Mouse (Mus musculus) myocyte (in vitro differentiated cells): ENCODE data around the gene 1700018G05Rik. TPM values are rescaled to one million over a fixed set of nuclear protein-coding genes. Genes with fewer than 3 reads are reported as not detected.
"Not testable (repeated sequence)": the region's sequence is repeated elsewhere in the genome, so short reads cannot be mapped to it uniquely, and the experiment has no call there.

ENCODE experiments used
- H3K27me3 ChIP-seq: one replicate; pipeline ENCODE4 v1.6.1; 2011; ENCODE audit not compliant: control insufficient read depth, insufficient read depth, insufficient read length
- H3K36me3 ChIP-seq: one replicate; pipeline ENCODE4 v1.6.1; 2011; ENCODE audit not compliant: control insufficient read depth, insufficient read depth
- H3K4me2 ChIP-seq: one replicate; pipeline ENCODE4 v1.6.1; 2011; ENCODE audit warnings: low read depth, control low read depth
- H3K4me3 ChIP-seq: one replicate; pipeline ENCODE4 v1.5.1; 2011; ENCODE audit warnings: mild to moderate bottlenecking, control low read depth, moderate library complexity
- H3K79me2 ChIP-seq: one replicate; pipeline ENCODE4 v1.6.1; 2011; ENCODE audit not compliant: control insufficient read depth, insufficient read depth
- H3ac ChIP-seq: one replicate; pipeline ENCODE4 v1.6.1; 2011; ENCODE audit not compliant: control insufficient read depth, insufficient read length
- CEBPB ChIP-seq: IDR thresholded peaks from 2 replicates; pipeline ENCODE4 v1.6.1; 2011; ENCODE audit warnings: mild to moderate bottlenecking, moderate library complexity; ENCODE audit not compliant: poor library complexity, insufficient read depth, severe bottlenecking
- E2F4 ChIP-seq: IDR thresholded peaks from one replicate; pipeline ENCODE4 v1.6.1; 2011; ENCODE audit warnings: mild to moderate bottlenecking, control low read depth, moderate library complexity; ENCODE audit not compliant: insufficient read depth
- MAX ChIP-seq: IDR thresholded peaks from one replicate; pipeline ENCODE4 v1.6.1; 2011; ENCODE audit warnings: low read depth, mild to moderate bottlenecking, control low read depth
- MYOD1 ChIP-seq, 3 experiments: IDR thresholded peaks; one replicate each; pipeline ENCODE4 v1.6.1; 2011; ENCODE audit warnings: control low read depth in 2 of 3, low read depth in 2 of 3, mild to moderate bottlenecking in 2 of 3, moderate library complexity in 1 of 3; ENCODE audit not compliant: insufficient read length in 2 of 3, control insufficient read depth in 1 of 3
- MYOG ChIP-seq, 3 experiments: IDR thresholded peaks; one replicate each; pipeline ENCODE4 v1.6.1; 2011; ENCODE audit warnings: control low read depth in 2 of 3, low read depth in 2 of 3, mild to moderate bottlenecking in 2 of 3; ENCODE audit not compliant: insufficient read length in 2 of 3, control insufficient read depth in 1 of 3, insufficient read depth in 1 of 3
- POLR2A ChIP-seq: IDR thresholded peaks from one replicate; pipeline ENCODE4 v1.6.1; 2011; ENCODE audit warnings: low read depth, mild to moderate bottlenecking, control low read depth, moderate library complexity; ENCODE audit not compliant: insufficient read length
- POLR2AphosphoS2 ChIP-seq: IDR thresholded peaks from one replicate; pipeline ENCODE4 v1.6.1; 2011; ENCODE audit warnings: low read depth, control low read depth; ENCODE audit not compliant: insufficient read length
- REST ChIP-seq: IDR thresholded peaks from one replicate; pipeline ENCODE4 v1.6.1; 2011; ENCODE audit warnings: mild to moderate bottlenecking, control low read depth, moderate library complexity; ENCODE audit not compliant: insufficient read depth, insufficient read length
- SRF ChIP-seq: IDR thresholded peaks from one replicate; pipeline ENCODE4 v1.6.1; 2011; ENCODE audit warnings: low read depth; ENCODE audit not compliant: control insufficient read depth, insufficient read length
- TCF12 ChIP-seq: IDR thresholded peaks from one replicate; pipeline ENCODE4 v1.6.1; 2011; ENCODE audit warnings: mild to moderate bottlenecking, control low read depth; ENCODE audit not compliant: poor library complexity, insufficient read depth, severe bottlenecking
- TCF3 ChIP-seq: IDR thresholded peaks from one replicate; pipeline ENCODE4 v1.6.1; 2011; ENCODE audit warnings: low read depth, control low read depth; ENCODE audit not compliant: insufficient read length
- USF1 ChIP-seq: IDR thresholded peaks from one replicate; pipeline ENCODE4 v1.6.1; 2011; ENCODE audit warnings: low read depth, mild to moderate bottlenecking, control low read depth, moderate library complexity
- polyA plus RNA-seq: library from polyadenylated mRNA; unstranded; fragments of >200 nt; fragmentation: generic; extraction: Trizol; gene quantifications from one replicate; pipeline ENCODE4 v1.2.1, GENCODE M21; 2012; ENCODE audit warnings: missing spikeins

Gene 1700018G05Rik
- polyA plus RNA-seq, 1 experiment: not detected

- Histone ChIP-seq H3K4me2 (no peak overlapping the region), H3K4me3 (no peak overlapping the region), H3K27me3 (peaks cover 12% of the 10 kb centered on the region), H3K36me3 (no peaks in the 10 kb centered on the region), H3ac (no peak overlapping the region), H3K79me2 (no peaks in the 10 kb centered on the region)
- TF ChIP-seq USF1 (no peak), POLR2AphosphoS2 (no peak), MYOD1 (IDR thresholded peaks at IDR 0.05; ENCODE audit: control insufficient read depth in 1 of 3, insufficient read length in 2 of 3, low read depth in 2 of 3) (no peak), MYOG (IDR thresholded peaks at IDR 0.05; ENCODE audit: control insufficient read depth in 1 of 3, insufficient read depth in 1 of 3, insufficient read length in 2 of 3, low read depth in 2 of 3) (no peak), CEBPB (no peak)
Measured at GRCm38 (mm10) chrX:102934395-102934764, 6.2 kb downstream of the 1700018G05Rik start.

DNA sequence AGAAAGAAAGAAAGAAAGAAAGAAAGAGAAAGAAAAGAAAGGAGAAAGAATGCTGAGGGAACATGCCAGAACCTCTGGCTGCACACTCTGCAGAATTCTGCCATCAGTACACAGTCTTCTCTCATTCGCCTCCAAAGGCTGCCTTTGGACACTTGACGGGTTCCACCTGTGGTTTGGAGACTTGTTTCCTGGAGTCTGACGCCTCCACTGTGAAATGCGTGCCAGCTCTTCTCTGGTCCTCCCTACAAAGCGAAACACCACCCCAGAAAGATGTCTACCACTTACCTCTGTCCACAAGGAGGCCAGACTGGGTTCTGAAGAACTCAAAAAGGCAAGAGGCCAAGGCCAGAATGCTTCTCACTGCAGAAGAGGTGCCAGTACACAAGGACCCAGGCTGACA is 8.6 kb downstream of the 1700018G05Rik start:
- no peak overlapping the region for H3K4me3 ChIP-seq
- H3ac ChIP-seq: no peak overlapping the region
- TF ChIP-seq MAX (no peak), CEBPB (no peak), SRF (no peak), TCF3 (no peak)
- no peaks in the 10 kb centered on the region for H3K36me3 ChIP-seq
- peaks cover 12% of the 10 kb centered on the region for H3K27me3 ChIP-seq
- H3K4me2 ChIP-seq: no peak overlapping the region
- H3K79me2 ChIP-seq: no peaks in the 10 kb centered on the region

DNA sequence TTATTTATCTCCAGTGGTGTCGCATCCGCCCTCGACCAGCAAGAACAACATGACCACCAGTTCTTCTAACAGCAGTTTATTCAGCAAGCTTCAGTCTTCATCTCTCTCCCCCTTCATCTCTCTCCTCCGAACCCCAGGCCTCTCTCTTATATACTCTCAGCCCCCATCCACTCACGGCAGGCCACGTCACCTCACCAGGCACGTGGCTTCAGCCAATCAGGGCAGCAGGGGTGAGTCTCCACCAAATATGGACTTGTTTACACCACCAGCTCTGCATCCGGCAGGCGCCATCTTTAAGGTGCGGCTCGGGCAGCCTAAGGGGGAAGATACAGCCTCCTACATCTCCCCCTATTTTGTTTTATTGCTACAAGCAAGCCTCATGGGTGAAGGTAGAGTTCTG is 22.0 kb downstream of the 1700018G05Rik start:
- not testable (repeated sequence) for H3K27me3 ChIP-seq, H3K4me2 ChIP-seq, H3K79me2 ChIP-seq

DNA sequence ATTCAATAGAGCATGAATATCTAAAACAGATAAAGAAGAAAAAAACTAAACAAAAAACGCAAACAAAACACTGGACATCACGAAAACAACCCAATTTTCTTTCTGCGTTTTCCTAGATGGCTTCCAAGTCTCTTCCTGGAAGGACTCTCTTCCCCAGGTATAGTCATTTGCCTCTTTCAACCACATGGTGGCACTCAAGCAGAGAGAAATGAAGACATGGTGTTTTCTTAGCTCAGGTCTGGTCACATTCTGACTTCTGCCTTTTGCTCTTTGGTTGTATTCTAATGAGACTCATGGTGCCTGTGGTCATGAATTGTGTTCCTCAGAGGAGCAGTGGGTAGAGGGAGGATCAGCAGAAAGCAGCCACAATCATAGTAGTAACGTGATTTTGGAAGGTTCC is 30.7 kb downstream of the 1700018G05Rik start:
- Histone ChIP-seq H3K36me3 (no peaks in the 10 kb centered on the region), H3K4me2 (no peak overlapping the region), H3K4me3 (no peak overlapping the region), H3K79me2 (no peaks in the 10 kb centered on the region), H3K27me3 (no peaks in the 10 kb centered on the region), H3ac (no peak overlapping the region)
- TF ChIP-seq POLR2A (no peak), TCF12 (no peak), CEBPB (no peak), MAX (no peak), E2F4 (no peak), MYOG (IDR thresholded peaks at IDR 0.05; ENCODE audit: control insufficient read depth in 1 of 3, insufficient read depth in 1 of 3, insufficient read length in 2 of 3, low read depth in 2 of 3) (no peak), SRF (no peak), POLR2AphosphoS2 (no peak), TCF3 (no peak), REST (no peak), MYOD1 (IDR thresholded peaks at IDR 0.05; ENCODE audit: control insufficient read depth in 1 of 3, insufficient read length in 2 of 3, low read depth in 2 of 3) (no peak), USF1 (no peak)

More for the DNA sequence above, 22.0 kb downstream of the 1700018G05Rik start:
- H3ac ChIP-seq, H3K36me3 ChIP-seq, H3K4me3 ChIP-seq: not testable (repeated sequence)

DNA sequence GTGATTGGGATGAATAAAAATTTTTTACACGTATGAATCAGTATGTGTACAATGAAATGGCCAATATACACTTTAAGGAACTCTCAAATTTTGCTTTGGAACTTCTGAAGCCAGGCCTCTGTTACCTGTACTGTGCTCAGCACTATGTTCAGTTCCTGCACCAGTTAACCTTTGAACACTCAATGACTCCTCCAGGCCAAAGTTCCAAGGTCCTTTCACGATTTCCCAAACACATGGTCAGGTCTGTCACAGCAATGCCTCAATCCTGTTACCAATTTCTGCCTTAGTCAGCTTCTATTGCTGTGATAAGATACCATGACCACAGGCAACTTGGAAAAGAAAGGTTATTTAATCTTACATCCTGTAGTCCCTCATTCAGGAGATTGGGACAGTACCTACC is 32.4 kb downstream of the 1700018G05Rik start:
- no peak overlapping the region for H3ac ChIP-seq
- no peaks in the 10 kb centered on the region for H3K27me3 ChIP-seq
- TF ChIP-seq TCF3: no peak
- TF ChIP-seq POLR2AphosphoS2: no peak
- no peak for TF ChIP-seq E2F4
- no peak for TF ChIP-seq SRF
- TF ChIP-seq POLR2A: no peak
- TF ChIP-seq MAX: no peak
- TF ChIP-seq CEBPB: no peak
- no peak for TF ChIP-seq TCF12
- TF ChIP-seq MYOG (IDR thresholded peaks at IDR 0.05; ENCODE audit: control insufficient read depth in 1 of 3, insufficient read depth in 1 of 3, insufficient read length in 2 of 3, low read depth in 2 of 3): no peak
- no peak for TF ChIP-seq MYOD1 (IDR thresholded peaks at IDR 0.05; ENCODE audit: control insufficient read depth in 1 of 3, insufficient read length in 2 of 3, low read depth in 2 of 3)
- no peak for TF ChIP-seq REST
- H3K4me3 ChIP-seq: no peak overlapping the region
- H3K36me3 ChIP-seq: no peaks in the 10 kb centered on the region
- no peaks in the 10 kb centered on the region for H3K79me2 ChIP-seq
- no peak overlapping the region for H3K4me2 ChIP-seq

Other genes starting within 250 kb of the 1700018G05Rik start
- not detected for gene Gm3880, start 241.4 kb upstream of the 1700018G05Rik start, polyA plus RNA-seq
- not detected for gene Gm9112, start 220.7 kb upstream of the 1700018G05Rik start, polyA plus RNA-seq
- not detected for gene Dmrtc1b, start 220.5 kb upstream of the 1700018G05Rik start, polyA plus RNA-seq
- gene Dmrtc1c1, start 125.4 kb upstream of the 1700018G05Rik start, polyA plus RNA-seq: not detected
- not detected for gene Dmrtc1c2, start 73.8 kb upstream of the 1700018G05Rik start, polyA plus RNA-seq
- gene 1700031F05Rik, start 60.4 kb upstream of the 1700018G05Rik start, polyA plus RNA-seq: not detected
- gene Dmrtc1a, start 19.7 kb upstream of the 1700018G05Rik start, polyA plus RNA-seq: not detected
- gene 1700011M02Rik, start 19.5 kb upstream of the 1700018G05Rik start, polyA plus RNA-seq: not detected